Mouse (Mus musculus) embryo, embryonic 9.5 days (tissue): ENCODE measurements around the gene Rbm47.
A peak's percentile ranks its signal among the peaks of the same experiment; 100 is the strongest.

ENCODE experiments used
- DNase-seq: peaks from one replicate; pipeline ENCODE4 v3.0.0-alpha.2; 2017; ENCODE audit errors: extremely low spot score

Rbm47 gene

GRCm38 (mm10) chr5:66086304-66086703, 86.6 kb downstream of the Rbm47 start:
- no peak for DNase-seq

DNA sequence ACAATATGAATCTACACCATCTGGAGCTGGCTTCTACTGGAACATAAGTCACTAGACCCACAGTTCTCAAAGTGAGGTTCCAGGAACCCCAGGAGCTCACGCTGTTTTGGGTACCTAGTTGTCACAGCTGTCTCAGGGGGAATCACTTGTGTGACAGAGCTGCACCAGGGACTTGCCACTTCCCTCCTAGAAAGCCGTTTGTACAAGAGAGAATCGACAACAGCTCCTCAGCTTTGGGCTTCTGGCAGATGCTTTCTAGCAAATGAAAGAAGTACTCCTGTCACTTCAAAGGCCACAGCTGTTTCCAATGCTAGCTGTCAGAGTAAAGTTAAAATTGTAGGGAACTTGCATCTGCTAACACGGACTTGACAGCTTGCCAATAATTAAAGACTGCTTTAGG, 87.4 kb downstream of the Rbm47 start:
- DNase-seq: no peak

DNA sequence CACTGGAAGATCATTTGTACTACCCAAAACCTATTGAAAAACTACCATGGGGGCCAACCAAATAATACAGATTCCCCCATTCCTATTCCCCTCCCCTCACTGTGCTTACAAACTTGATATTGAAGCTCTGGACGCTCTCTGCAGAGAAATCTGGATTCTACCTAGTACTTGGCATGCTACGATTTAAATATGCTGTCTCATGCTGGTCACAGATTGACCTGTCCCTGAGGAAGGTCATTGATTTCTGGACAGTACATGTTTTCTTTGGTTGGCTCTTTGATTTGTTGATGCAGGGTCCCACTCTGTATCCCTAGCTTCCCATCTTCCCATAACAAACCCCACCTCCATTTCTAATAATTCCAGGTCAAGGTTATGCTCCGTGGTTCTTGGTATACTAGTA, 88.4 kb downstream of the Rbm47 start:
- no peak for DNase-seq

- DNase-seq: peak; percentile 51
Measured at GRCm38 (mm10) chr5:66083350-66083749, 89.6 kb downstream of the Rbm47 start.

GRCm38 (mm10) chr5:66082229-66082572, 90.7 kb downstream of the Rbm47 start:
- no peak for DNase-seq

DNA sequence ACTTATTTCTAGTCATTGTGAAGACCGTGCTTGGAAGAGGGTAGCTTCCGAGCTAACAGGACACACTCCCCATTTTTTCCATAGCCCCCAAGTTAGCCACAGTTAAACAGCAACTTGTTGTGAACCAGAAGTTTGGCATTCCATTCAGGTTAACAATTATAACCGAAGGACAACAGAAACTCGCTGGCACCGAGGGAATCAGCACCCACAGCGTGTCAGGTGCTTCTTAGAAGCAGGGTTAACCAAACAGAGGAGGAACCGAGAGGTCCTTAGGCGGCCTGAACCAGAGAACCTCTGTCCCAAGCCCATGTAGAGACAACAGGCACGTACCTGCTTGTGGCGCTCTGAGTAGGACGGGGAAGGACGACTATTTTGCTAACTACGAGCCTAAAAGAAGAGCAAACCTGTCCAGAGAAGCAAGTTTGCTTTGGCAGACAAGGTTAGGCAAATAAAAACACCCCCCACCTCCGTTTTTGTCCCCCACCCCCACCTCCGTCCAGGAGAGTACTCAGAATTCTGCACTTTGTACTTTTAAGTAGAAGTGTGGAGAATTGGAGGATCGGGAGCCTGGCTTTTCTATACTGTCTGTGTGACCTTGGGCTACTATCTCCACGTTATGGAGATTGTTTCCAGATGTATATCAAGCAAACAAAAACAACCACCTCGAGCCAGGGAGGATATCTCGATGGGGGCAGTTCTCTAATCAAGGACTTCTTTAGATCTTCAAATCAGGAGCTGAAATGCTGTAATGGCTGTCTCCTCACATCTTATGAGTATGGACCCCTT, 91.3 kb downstream of the Rbm47 start:
- DNase-seq: no peak

DNA sequence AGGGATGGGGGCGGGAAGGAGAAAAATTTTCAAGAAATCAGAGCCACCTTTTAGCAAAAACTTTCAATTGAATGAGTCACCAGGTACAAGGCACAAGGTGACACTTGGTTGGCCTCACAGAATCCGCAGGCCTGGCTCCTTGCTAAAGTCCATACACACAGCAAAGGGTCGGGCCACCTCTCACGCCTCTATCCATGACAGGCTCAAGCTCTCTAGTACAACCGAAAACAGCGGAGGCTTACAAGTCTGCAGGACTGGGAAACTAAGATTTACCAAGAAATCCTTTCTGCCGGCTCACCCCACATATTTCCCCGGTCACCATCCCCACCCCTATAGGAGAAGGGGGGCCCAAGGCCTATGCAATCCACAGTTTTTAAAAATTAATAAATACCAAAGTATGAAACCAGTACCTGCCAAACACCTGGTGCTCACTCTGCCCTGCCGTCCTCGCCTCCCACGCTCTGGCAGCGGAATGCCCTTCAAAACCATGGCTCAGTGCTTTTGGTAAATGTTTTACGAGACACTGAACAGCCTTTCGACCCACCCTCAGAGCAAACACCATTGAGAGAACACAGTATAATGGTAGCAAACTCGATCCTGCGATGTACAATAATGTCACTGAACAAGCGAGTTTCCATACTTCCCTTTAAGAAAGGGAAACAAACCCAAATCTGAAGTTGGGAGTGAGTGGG, 92.2 kb downstream of the Rbm47 start:
- DNase-seq: no peak

GRCm38 (mm10) chr5:66079358-66080179, 93.3 kb downstream of the Rbm47 start:
- no peak for DNase-seq

DNA sequence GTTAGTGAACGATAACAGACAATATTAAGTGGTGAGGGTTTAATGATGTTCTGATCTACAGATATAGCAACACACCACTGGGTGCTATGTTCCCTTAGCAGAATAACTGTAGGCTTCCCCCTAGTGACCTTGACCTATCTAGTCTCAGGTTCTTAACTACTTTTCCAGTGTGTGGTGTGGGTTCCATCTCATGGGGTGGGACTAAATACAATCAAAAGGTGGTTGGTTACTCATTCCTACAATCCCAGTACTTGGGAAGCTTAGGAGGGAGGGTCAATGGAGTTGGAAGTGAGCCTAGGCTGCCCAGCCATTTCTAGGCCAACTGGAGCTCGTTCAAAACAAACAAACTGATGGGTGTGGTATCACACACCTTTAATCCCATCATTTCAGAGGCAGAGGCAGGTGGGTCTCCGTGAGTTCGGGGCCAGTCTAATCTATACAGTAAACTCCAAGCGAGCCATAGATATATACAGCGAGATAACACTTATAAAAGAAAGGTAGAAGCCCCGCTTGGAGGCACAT, 94.4 kb downstream of the Rbm47 start:
- no peak for DNase-seq

DNA sequence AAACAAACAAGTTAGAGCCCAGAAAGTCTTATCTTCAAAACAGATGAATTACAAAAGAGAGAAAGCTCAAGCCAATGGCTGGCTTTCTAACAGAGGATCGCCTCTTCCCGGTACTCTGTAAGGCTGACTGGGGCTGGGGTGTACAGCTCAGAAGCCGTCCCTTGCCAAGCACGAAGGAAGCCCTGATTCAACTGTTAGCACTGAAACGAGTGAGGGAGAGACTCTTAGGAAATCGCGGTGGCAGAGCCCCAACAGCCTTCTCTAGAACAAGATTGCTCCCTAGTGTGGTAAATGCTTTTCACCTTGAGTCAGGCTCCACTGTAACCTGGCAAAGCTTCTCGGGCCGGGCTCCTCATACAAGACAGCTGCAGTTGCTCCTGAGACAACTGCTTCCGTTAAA, 95.5 kb downstream of the Rbm47 start:
- DNase-seq: no peak

DNA sequence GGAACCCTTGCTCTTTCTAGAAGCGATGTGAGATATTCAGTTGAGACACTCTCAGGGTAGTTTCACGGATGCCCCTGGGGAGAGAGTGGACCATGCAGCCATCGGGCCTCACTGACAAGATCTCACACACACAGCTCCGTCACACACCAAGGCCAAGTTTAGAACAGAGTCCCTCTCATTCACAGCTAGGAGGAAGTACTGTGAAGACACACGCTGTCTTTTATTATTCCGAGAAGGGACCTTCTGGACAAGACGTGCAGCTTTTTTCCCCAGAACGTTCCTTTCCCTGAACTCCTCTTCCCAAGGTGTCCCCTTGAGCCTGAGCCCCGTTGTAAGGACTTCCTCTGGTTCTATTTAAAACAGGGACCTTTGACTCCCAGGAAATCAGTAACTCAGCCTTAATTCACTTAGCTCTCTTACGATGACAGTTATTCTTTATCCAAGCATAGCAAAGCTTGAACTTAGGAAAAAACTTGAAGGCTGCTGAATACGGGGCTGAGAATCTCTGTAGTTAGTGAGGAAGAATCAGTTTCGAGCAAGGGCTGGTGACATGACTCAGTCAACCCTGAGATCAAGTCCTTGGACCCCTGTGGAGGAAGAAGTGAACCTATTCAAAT, 96.1 kb downstream of the Rbm47 start:
- DNase-seq: no peak

- no peak for DNase-seq
Measured at GRCm38 (mm10) chr5:66075906-66076305, 97.0 kb downstream of the Rbm47 start.

DNA sequence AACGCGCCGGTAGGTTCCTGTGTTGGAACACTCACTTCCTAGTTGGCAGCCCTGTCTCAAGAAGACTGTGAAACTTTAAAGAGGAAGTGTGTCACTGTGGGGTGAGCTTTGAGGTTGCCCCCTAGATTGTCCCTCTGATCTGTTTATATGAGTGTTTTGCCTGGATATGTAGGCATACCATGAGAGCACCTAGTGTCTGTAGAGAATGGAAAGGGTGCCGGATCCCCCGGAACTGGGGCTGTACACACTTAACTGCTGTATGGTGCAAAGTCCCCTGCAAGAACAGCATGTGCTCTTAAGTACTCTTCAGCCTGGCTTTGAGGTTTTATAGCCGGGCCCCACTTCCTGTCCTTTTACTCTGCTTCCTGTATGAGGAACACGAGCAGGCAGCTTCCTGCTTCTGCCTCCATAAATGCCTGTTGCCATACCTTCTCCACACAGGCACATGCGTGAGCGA, 97.9 kb downstream of the Rbm47 start:
- no peak for DNase-seq

GRCm38 (mm10) chr5:66074235-66074634, 98.7 kb downstream of the Rbm47 start:
- DNase-seq: no peak

GRCm38 (mm10) chr5:66073604-66074164, 99.2 kb downstream of the Rbm47 start:
- DNase-seq: no peak

DNA sequence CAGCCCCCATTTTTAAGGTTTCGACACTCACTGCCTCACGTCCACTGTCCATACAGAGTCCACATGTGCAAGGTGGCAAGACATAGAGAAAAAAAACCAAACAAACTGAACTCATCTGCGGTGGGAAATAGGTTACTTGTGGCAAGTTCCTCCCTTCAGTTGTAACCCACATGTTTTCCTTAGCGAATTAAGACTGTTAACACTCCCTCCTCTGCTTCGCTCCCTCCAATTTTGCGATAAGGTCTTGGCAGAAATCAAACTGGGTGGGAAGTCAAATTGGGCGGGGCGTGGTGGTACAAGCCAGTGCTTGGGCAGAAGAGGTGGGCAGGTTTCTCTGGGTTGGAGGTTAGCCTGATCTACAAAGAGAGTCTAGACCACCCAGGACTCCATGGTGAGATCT, 101.2 kb downstream of the Rbm47 start:
- DNase-seq: no peak

GRCm38 (mm10) chr5:66070350-66070749, 102.6 kb downstream of the Rbm47 start:
- no peak for DNase-seq

- peak; percentile 47 for DNase-seq
Measured at GRCm38 (mm10) chr5:66069470-66070144, 103.3 kb downstream of the Rbm47 start.

DNA sequence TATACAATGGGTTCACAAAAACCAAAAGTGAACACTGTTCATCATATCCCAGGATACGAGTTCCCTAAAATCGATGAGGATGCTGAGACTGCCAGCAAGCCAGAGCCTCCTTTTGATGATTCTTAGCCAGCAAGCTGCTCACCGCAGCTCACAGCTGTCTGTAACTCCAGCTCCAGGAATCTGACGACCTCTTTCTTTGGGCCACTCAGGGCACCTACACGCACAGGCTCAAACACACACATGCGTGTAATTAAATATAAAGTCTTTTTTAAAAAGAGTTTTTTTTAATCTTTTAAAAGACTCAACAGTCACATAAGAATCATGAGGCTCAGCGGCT, 103.8 kb downstream of the Rbm47 start:
- no peak for DNase-seq

DNA sequence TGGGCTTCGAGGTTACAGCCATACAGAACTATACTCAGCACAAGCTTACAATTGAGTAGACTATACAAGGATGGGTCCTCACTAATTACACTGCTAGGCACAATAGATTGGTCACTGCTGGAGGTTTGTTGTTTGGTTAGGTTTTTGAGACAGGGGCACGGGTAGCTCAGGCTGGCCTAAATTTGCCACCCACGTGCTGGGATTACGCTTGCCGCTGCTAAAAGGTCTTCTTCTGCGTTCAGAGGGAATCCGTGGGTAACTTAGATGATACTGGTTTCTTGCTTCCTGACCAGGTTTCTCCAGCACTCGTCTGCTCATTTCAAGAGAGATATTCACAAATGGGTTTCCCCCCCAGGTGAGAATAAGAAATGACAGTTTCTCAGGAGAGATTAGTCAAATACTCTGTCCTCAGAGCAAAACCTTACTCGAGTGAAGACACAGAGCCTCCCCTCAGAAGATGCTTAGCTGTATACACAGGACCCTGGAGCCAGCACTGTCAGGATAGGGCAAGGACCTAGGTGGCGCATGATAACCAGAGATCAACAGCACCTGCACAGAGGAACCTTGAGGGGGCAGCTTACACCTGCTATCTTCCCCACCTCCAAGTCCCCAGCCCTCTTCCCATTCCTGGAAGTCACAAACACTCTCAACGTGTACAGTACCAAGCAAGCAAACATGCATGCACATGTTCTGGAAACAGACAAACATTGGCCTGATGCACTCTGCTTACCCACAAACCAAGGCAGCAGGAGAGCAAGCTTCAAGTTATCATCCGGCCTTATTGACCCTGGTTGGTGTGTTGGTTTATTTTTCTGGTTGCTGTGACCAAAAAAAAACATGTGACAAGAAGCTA, 104.6 kb downstream of the Rbm47 start:
- DNase-seq: no peak
